In the genomic region with DNA sequence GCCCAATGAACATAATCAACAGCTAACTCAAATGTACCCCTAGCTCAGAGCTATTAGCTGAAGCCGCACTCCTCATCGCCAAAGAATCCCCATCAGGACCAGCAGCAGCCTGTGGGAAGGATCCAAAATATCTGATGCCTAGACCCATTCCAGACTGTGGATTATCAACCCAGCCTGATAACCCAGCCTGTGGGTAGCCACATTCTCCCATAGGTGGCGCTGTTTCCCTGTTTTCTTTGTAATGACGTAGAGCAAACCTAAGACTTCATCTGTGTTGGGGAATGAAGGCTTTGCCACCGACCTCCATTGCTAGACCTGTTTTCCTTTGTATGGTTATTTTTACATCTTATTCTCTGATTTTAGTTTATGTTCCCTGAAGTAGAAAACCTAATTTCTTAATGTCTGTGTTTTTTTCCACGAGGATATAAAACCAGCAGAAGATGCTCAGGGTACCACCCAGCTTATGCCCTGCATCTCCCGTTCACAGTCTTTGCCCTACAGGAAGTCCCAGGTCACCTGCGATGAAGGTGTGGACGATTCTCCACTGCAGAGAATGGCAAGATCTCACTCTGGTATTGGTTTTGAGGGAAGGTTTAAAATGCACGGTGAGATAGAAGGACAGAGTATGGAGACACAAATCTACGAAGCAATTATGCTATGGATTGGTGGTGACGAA, we compare ENCODE assay signal across 7 mouse cellular contexts. TPM values are rescaled to one million over a fixed set of nuclear protein-coding genes. Genes with fewer than 3 reads are reported as not detected.
DNase-seq lines count a peak whose midpoint lies in the region; ATAC-seq and TF ChIP-seq lines count a peak whose summit lies in the region.

No protein-coding gene starts in this region.

- no peaks in the 10 kb centered on the region for H3K9me3 ChIP-seq in E14TG2a.4 (ENCODE audit: low read length)
- H3K9me3 ChIP-seq in heart, embryonic 15.5 days (replicated peaks): no peaks in the 10 kb centered on the region
- H3K9me3 ChIP-seq in lung, embryonic 16.5 days (ENCODE audit: control insufficient read depth, low read length): no peaks in the 10 kb centered on the region

- H3K27ac ChIP-seq in heart, embryonic 15.5 days: no peak overlapping the region
- H3K27ac ChIP-seq in lung, embryonic 16.5 days (ENCODE audit: low read length): no peak overlapping the region

- peak; percentile 78 for TF ChIP-seq CTCF in E14TG2a.4 (conservative IDR thresholded peaks at IDR 0.05; ENCODE audit: low read length)

- peak; percentile 64; the same call in 1 of the 2 replicates for ATAC-seq in heart, embryonic 15.5 days (replicated peaks; ENCODE audit: insufficient number of reproducible peaks, insufficient read depth, low FRiP score, low read depth)
- ATAC-seq in lung, embryonic 16.5 days (ENCODE audit: low read depth): peak; percentile 59; the same call in 1 of the 2 replicates

- WGBS in heart, embryonic 15.5 days: 29% methylated on average over 12 of the region's 12 CpGs
- WGBS in lung, embryonic 16.5 days: 31% methylated on average over 12 of the region's 12 CpGs

- peaks cover 24% of the 10 kb centered on the region for H3K4me1 ChIP-seq in E14TG2a.4 (replicated peaks; ENCODE audit: low read depth, low read length)
- H3K4me1 ChIP-seq in heart, embryonic 15.5 days (replicated peaks): 0 out of 2 replicates have a peak, but pooled peaks cover 3% of the 10 kb centered on the region
- no peaks in the 10 kb centered on the region for H3K4me1 ChIP-seq in lung, embryonic 16.5 days (replicated peaks; ENCODE audit: control insufficient read depth, insufficient read depth, low read length)

- H3K9ac ChIP-seq in heart, embryonic 15.5 days: no peak overlapping the region
- no peak overlapping the region for H3K9ac ChIP-seq in lung, embryonic 16.5 days (ENCODE audit: low read length)

- DNase-seq in adipocyte (ENCODE audit: low spot score): peak; percentile 77
- DNase-seq in embryo, embryonic 11 days: peak; percentile 87
- DNase-seq in kidney, postnatal 25 days: peak; percentile 57 to 78
- peak; percentile 88 for DNase-seq in retina, postnatal 1 day

- no peaks in the 10 kb centered on the region for H3K36me3 ChIP-seq in E14TG2a.4 (ENCODE audit: insufficient read depth, low read length)
- H3K36me3 ChIP-seq in heart, embryonic 15.5 days: no peaks in the 10 kb centered on the region
- no peaks in the 10 kb centered on the region for H3K36me3 ChIP-seq in lung, embryonic 16.5 days (ENCODE audit: control insufficient read depth, insufficient read depth, low read length)

- H3K4me3 ChIP-seq in E14TG2a.4 (replicated peaks; ENCODE audit: low read length): no peak overlapping the region
- no peak overlapping the region for H3K4me3 ChIP-seq in heart, embryonic 15.5 days
- H3K4me3 ChIP-seq in lung, embryonic 16.5 days (ENCODE audit: low read length): no peak overlapping the region

- H3K27me3 ChIP-seq in E14TG2a.4 (ENCODE audit: insufficient read depth, low read length): no peaks in the 10 kb centered on the region
- H3K27me3 ChIP-seq in heart, embryonic 15.5 days: no peaks in the 10 kb centered on the region
- H3K27me3 ChIP-seq in lung, embryonic 16.5 days (ENCODE audit: control insufficient read depth, insufficient read depth, low read depth, low read length): no peaks in the 10 kb centered on the region

- no peak overlapping the region for H3K4me2 ChIP-seq in heart, embryonic 15.5 days
- H3K4me2 ChIP-seq in lung, embryonic 16.5 days (ENCODE audit: low read depth, low read length): no peak overlapping the region

RNA-seq across cellular contexts. Expression of a gene that starts 13.4 kb away (rescaled TPM):
- 12.6 and 15.6 TPM in 2 replicates for polyA plus RNA-seq in heart, embryonic 15.5 days (2015; fragmentation: Nextera tagmentation; extraction: Ambion mirVana)
- 16.4 and 17.8 TPM in 2 replicates for polyA plus RNA-seq in lung, embryonic 16.5 days (2015; fragmentation: Nextera tagmentation; extraction: Ambion mirVana)

RNA-seq across cellular contexts. Expression of a gene that starts 47.3 kb away (rescaled TPM):
- polyA plus RNA-seq in heart, embryonic 15.5 days (2015; fragmentation: Nextera tagmentation; extraction: Ambion mirVana): 0.60 and 0.68 TPM in 2 replicates
- not detected in 2 replicates for polyA plus RNA-seq in lung, embryonic 16.5 days (2015; fragmentation: Nextera tagmentation; extraction: Ambion mirVana)
